Mouse (Mus musculus): ENCODE results near the gene Ndufab1. TPM values are rescaled to one million over a fixed set of nuclear protein-coding genes. Genes with fewer than 3 reads are reported as not detected.

Gene Ndufab1
- total and polyA plus RNA-seq, 3 experiments = 156 to 366 (median 248) TPM

GRCm38 (mm10) chr7:122135070-122135469 is 33.4 kb upstream of the Ndufab1 start:
- peaks cover 0 to 36% of the 10 kb centered on the region in 2 experiments; a peak in 3 of 4 replicates for H3K4me1 ChIP-seq (ENCODE audit: control insufficient read depth in 1 of 2, insufficient read depth in 2 of 2)
- DNase-seq (ENCODE audit: extremely low read depth) = peak; percentile 66
- H3K9me3 ChIP-seq (replicated peaks; ENCODE audit: low read length) = no peaks in the 10 kb centered on the region
- dilution Hi-C loops (cut with MboI; ENCODE audit: extremely low pct_ligation_motif_present, extremely low pct_unique_long_range_greater_than_20kb, low sequenced_read_pairs) = no loop called here
- H3K79me2 ChIP-seq (replicated peaks; ENCODE audit: control insufficient read depth, extremely low read depth, insufficient read depth, poor library complexity, severe bottlenecking) = peaks cover 21% of the 10 kb centered on the region
- in situ Hi-C loops (cut with MboI; ENCODE audit: low pct_ligation_motif_present, low pct_unique_long_range_greater_than_20kb, low sequenced_read_pairs) = no loop called here
- no peak overlapping the region for H3K4me2 ChIP-seq (ENCODE audit: insufficient read depth, low read depth, poor library complexity, severe bottlenecking)
- peaks cover 38 to 59% of the 10 kb centered on the region in 2 experiments for H3K36me3 ChIP-seq (replicated peaks in 1 of 2; ENCODE audit: control insufficient read depth in 1 of 2, insufficient read depth in 1 of 2, low read length in 1 of 2)
- no peak overlapping the region for H3K9ac ChIP-seq (ENCODE audit: insufficient read depth, low read depth)
- no peak overlapping the region for H3K4me3 ChIP-seq (replicated peaks in 1 of 3; ENCODE audit: low read depth in 2 of 3, low read length in 2 of 3, poor library complexity in 1 of 3)
- TF ChIP-seq TBP (conservative IDR thresholded peaks at IDR 0.05; ENCODE audit: low read depth, low read length) (no peak), E2F4 (IDR thresholded peaks at IDR 0.05; ENCODE audit: insufficient replicate concordance, low read depth, low read length) (no peak), MAX (IDR thresholded peaks at IDR 0.05; ENCODE audit: low read length) (no peak), USF1 (IDR thresholded peaks at IDR 0.05; ENCODE audit: low read depth, low read length) (no peak), NRF1 (IDR thresholded peaks at IDR 0.05; ENCODE audit: low read depth, low read length) (no peak), SIN3A (IDR thresholded peaks at IDR 0.05; ENCODE audit: low read length) (no peak), CTCF (conservative IDR thresholded peaks at IDR 0.05 in 1 of 2, IDR thresholded peaks at IDR 0.05 in 1 of 2; ENCODE audit: low read depth in 2 of 2, low read length in 2 of 2) (peak; percentile 44 to 53), PAX5 (IDR thresholded peaks at IDR 0.05; ENCODE audit: low read length) (no peak), GABPA (IDR thresholded peaks at IDR 0.05; ENCODE audit: insufficient replicate concordance, low read depth, low read length) (no peak), ZKSCAN1 (IDR thresholded peaks at IDR 0.05; ENCODE audit: borderline replicate concordance, low read depth, low read length) (no peak), JUN (IDR thresholded peaks at IDR 0.05; ENCODE audit: insufficient read depth, low read depth, low read length) (no peak), RAD21 (IDR thresholded peaks at IDR 0.05; ENCODE audit: low read depth, low read length) (peak; percentile 5)
- no peak overlapping the region for H3K27ac ChIP-seq (ENCODE audit: insufficient read depth, low read depth)
- H3K27me3 ChIP-seq (replicated peaks) = no peaks in the 10 kb centered on the region

- H3K9ac ChIP-seq (ENCODE audit: insufficient read depth, low read depth) = peak overlapping the region; percentile 79
- in situ Hi-C loops (cut with MboI; ENCODE audit: low pct_ligation_motif_present, low pct_unique_long_range_greater_than_20kb, low sequenced_read_pairs) = no loop called here
- peak overlapping the region; percentile 88 to 99 (median 96) for H3K4me3 ChIP-seq (replicated peaks in 1 of 3; ENCODE audit: low read depth in 2 of 3, low read length in 2 of 3, poor library complexity in 1 of 3)
- no peak for DNase-seq (ENCODE audit: extremely low read depth)
- peaks cover 0 to 34% of the 10 kb centered on the region in 2 experiments; a peak in 3 of 4 replicates for H3K4me1 ChIP-seq (ENCODE audit: control insufficient read depth in 1 of 2, insufficient read depth in 2 of 2)
- no peaks in the 10 kb centered on the region for H3K9me3 ChIP-seq (replicated peaks; ENCODE audit: low read length)
- H3K27me3 ChIP-seq (replicated peaks) = no peaks in the 10 kb centered on the region
- no peak overlapping the region for H3K4me2 ChIP-seq (ENCODE audit: insufficient read depth, low read depth, poor library complexity, severe bottlenecking)
- dilution Hi-C loops (cut with MboI; ENCODE audit: extremely low pct_ligation_motif_present, extremely low pct_unique_long_range_greater_than_20kb, low sequenced_read_pairs) = no loop called here
- peaks cover 22 to 57% of the 10 kb centered on the region in 2 experiments for H3K36me3 ChIP-seq (replicated peaks in 1 of 2; ENCODE audit: control insufficient read depth in 1 of 2, insufficient read depth in 1 of 2, low read length in 1 of 2)
- peak overlapping the region; percentile 41; the same call in 1 of the 2 replicates for H3K27ac ChIP-seq (ENCODE audit: insufficient read depth, low read depth)
- TF ChIP-seq ZC3H11A (IDR thresholded peaks at IDR 0.05; ENCODE audit: low read depth, low read length) (no peak), CHD1 (IDR thresholded peaks at IDR 0.05; ENCODE audit: low read depth, low read length) (no peak), EP300 (IDR thresholded peaks at IDR 0.05; ENCODE audit: low read length) (no peak), GABPA (IDR thresholded peaks at IDR 0.05; ENCODE audit: insufficient replicate concordance, low read depth, low read length) (no peak), MEF2A (IDR thresholded peaks at IDR 0.05; ENCODE audit: borderline replicate concordance, low read depth, low read length) (no peak), JUND (conservative IDR thresholded peaks at IDR 0.05; ENCODE audit: low read depth, low read length) (no peak), ZNF384 (IDR thresholded peaks at IDR 0.05; ENCODE audit: low read depth, low read length) (no peak), RAD21 (IDR thresholded peaks at IDR 0.05; ENCODE audit: low read depth, low read length) (no peak)
- H3K79me2 ChIP-seq (replicated peaks; ENCODE audit: control insufficient read depth, extremely low read depth, insufficient read depth, poor library complexity, severe bottlenecking) = peaks cover 21% of the 10 kb centered on the region
Measured at GRCm38 (mm10) chr7:122133338-122133625, 31.6 kb upstream of the Ndufab1 start.
